Mouse (Mus musculus): ENCODE measurements around the gene Vmn1r12. TPM values are rescaled to one million over a fixed set of nuclear protein-coding genes. Genes with fewer than 3 reads are reported as not detected.
"Not testable (repeated sequence)": the region's sequence is repeated elsewhere in the genome, so short reads cannot be mapped to it uniquely, and the experiment has no call there.

Vmn1r12 gene
- not detected for total RNA-seq (2021)

GRCm38 (mm10) chr6:57156619-57157018, at the start of gene Vmn1r12:
Gene Vmn1r12 (plus strand): TSS chr6:57156919.
- intact Hi-C loops (cut with DNase I), result no loop called here
- DNase-seq, result no peak

GRCm38 (mm10) chr6:57109154-57109553, 47.6 kb upstream of the Vmn1r12 start, which contains the start of gene Vmn1r10:
Gene Vmn1r10 (plus strand): TSS chr6:57109454.
- no peak for DNase-seq
- intact Hi-C loops (cut with DNase I), result no loop called here

GRCm38 (mm10) chr6:57133155-57133554, 23.6 kb upstream of the Vmn1r12 start, which contains the start of gene Vmn1r11:
Gene Vmn1r11 (plus strand): TSS chr6:57133455.
- intact Hi-C loops (cut with DNase I), result no loop called here
- no peak for DNase-seq

- intact Hi-C loops (cut with DNase I); DNase-seq: not testable (repeated sequence)
These were observed 33.3 kb downstream of the Vmn1r12 start for GRCm38 (mm10) chr6:57190016-57190415.

GRCm38 (mm10) chr6:57202990-57203389, 46.3 kb downstream of the Vmn1r12 start, which contains the start of gene Vmn1r13:
Gene Vmn1r13 (plus strand): TSS chr6:57203290.
- intact Hi-C loops (cut with DNase I); DNase-seq: not testable (repeated sequence)

Other genes with a start within 250 kb of the Vmn1r12 start
- 10 to 100 TPM; 74.2 to 94.4 TPM for gene Nt5c3, start 233.0 kb upstream of the Vmn1r12 start, total RNA-seq (2021)
- gene Vmn1r4, start 232.9 kb upstream of the Vmn1r12 start, total RNA-seq (2021), result not detected
- not detected for gene Vmn1r5, start 186.6 kb upstream of the Vmn1r12 start, total RNA-seq (2021)
- not detected for gene Vmn1r6, start 159.7 kb upstream of the Vmn1r12 start, total RNA-seq (2021)
- not detected for gene Vmn1r7, start 131.6 kb upstream of the Vmn1r12 start, total RNA-seq (2021)
- gene Vmn1r8, start 124.6 kb upstream of the Vmn1r12 start, total RNA-seq (2021), result not detected
- gene Vmn1r9, start 90.1 kb upstream of the Vmn1r12 start, total RNA-seq (2021), result not detected
- gene Vmn1r10, start 47.5 kb upstream of the Vmn1r12 start, total RNA-seq (2021), result not detected
- gene Vmn1r11, start 23.5 kb upstream of the Vmn1r12 start, total RNA-seq (2021), result not detected
- gene Vmn1r13, start 46.4 kb downstream of the Vmn1r12 start, total RNA-seq (2021), result not detected
- not detected for gene Vmn1r14, start 74.8 kb downstream of the Vmn1r12 start, total RNA-seq (2021)
- gene Vmn1r15, start 101.0 kb downstream of the Vmn1r12 start, total RNA-seq (2021), result not detected
- not detected for gene Vmn1r16, start 172.6 kb downstream of the Vmn1r12 start, total RNA-seq (2021)
- not detected for gene Vmn1r17, start 206.8 kb downstream of the Vmn1r12 start, total RNA-seq (2021)
- gene Vmn1r18, start 238.9 kb downstream of the Vmn1r12 start, total RNA-seq (2021), result not detected
- gene Vmn1r19, start 246.9 kb downstream of the Vmn1r12 start, total RNA-seq (2021), result not detected

Measured in heart, postnatal 36 days (tissue).